Mouse (Mus musculus): ENCODE measurements at regions not wholly inside any gene's neighbourhood (a gene's known extent, or its start where the extent isn't known, plus 50 kb on each side); places are given as distances from the start of the nearest gene placed in this dataset.

DNA sequence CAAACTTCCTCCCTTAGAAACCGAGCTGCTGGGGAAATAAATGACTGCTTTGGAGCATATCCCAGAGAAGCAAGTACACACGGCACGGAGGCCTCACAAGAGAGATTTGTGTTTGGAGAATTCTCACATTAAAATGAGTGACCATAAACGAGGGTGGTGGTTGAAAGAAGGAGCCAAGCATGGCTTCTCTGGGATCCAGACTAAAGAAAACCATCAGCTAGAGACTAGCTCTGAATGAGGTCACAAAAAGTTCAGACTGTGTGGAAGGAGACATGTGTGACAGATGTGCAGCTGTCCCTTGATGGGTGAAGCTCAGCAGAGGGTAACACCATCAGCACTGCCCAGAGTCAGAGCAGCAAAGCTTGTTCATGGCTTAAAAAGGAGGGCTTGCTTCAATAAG is 89.4 kb upstream of the Tenm4 start:
- Histone ChIP-seq H3K36me3 (ENCODE audit: control insufficient read depth, insufficient read depth, low read length) (no peaks in the 10 kb centered on the region), H3K27me3 (ENCODE audit: control insufficient read depth, insufficient read depth, low read length) (no peaks in the 10 kb centered on the region), H3K4me3 (ENCODE audit: control insufficient read depth, low read depth, low read length) (no peak overlapping the region), H3K4me1 (ENCODE audit: control insufficient read depth, insufficient read depth, low read length) (no peaks in the 10 kb centered on the region), H3K27ac (ENCODE audit: control insufficient read depth, insufficient read depth, low read depth, low read length) (no peak overlapping the region)
- TF ChIP-seq CTCF (IDR thresholded peaks at IDR 0.05; ENCODE audit: control insufficient read depth, insufficient read depth, insufficient replicate concordance, low read depth, low read length): no peak
- no peak for TF ChIP-seq POLR2A (IDR thresholded peaks at IDR 0.05; ENCODE audit: control insufficient read depth, low read depth, low read length)

DNA sequence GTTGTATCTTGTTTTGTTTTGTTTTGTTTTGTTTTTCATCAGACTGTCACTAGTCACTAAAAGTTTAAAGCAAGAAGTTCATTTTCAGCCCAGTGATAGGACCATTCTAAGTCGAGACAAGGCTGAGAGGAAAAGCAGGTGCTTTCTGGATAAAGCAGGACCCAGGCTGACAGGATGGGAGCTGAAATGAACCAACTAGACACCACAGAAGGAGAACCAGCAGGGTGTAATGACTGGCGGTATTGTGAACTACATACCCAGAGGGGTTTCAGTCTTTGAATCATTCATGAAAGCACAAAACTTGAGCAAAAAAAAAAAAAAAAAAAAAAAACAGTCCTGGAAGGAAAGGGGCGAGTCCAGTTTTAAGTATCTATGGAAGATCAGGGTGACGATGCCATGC is 75.9 kb upstream of the Tenm4 start:
- no peaks in the 10 kb centered on the region for H3K27me3 ChIP-seq (ENCODE audit: control insufficient read depth, insufficient read depth, low read length)
- H3K4me1 ChIP-seq (ENCODE audit: control insufficient read depth, insufficient read depth, low read length): no peaks in the 10 kb centered on the region
- no peaks in the 10 kb centered on the region for H3K36me3 ChIP-seq (ENCODE audit: control insufficient read depth, insufficient read depth, low read length)
- TF ChIP-seq CTCF (IDR thresholded peaks at IDR 0.05; ENCODE audit: control insufficient read depth, insufficient read depth, insufficient replicate concordance, low read depth, low read length) (no peak), POLR2A (IDR thresholded peaks at IDR 0.05; ENCODE audit: control insufficient read depth, low read depth, low read length) (no peak)
- H3K27ac ChIP-seq (ENCODE audit: control insufficient read depth, insufficient read depth, low read depth, low read length): no peak overlapping the region
- no peak overlapping the region for H3K4me3 ChIP-seq (ENCODE audit: control insufficient read depth, low read depth, low read length)

DNA sequence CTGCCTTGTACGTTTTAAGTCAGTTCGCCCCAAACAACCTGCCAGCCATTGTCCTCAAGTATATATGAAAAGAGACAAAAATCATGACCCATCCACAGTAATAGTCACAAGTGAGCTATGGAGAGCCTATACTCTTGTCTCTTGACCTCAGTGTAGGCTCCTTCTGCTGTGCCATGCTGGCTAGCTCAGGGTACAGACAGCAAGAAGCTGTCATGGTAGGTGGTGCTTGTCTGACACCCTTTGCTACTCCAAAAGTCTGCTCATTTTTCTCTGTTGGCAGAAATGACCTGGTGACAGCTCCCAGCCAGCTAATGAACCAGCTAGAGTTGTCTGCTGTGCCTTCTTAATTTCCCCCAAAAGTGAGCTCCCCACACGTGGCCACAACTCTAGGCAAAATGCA is 75.3 kb upstream of the Tenm4 start:
- no peaks in the 10 kb centered on the region for H3K27me3 ChIP-seq (ENCODE audit: control insufficient read depth, insufficient read depth, low read length)
- no peaks in the 10 kb centered on the region for H3K36me3 ChIP-seq (ENCODE audit: control insufficient read depth, insufficient read depth, low read length)
- H3K27ac ChIP-seq (ENCODE audit: control insufficient read depth, insufficient read depth, low read depth, low read length): no peak overlapping the region
- no peaks in the 10 kb centered on the region for H3K4me1 ChIP-seq (ENCODE audit: control insufficient read depth, insufficient read depth, low read length)
- no peak for TF ChIP-seq CTCF (IDR thresholded peaks at IDR 0.05; ENCODE audit: control insufficient read depth, insufficient read depth, insufficient replicate concordance, low read depth, low read length)
- TF ChIP-seq POLR2A (IDR thresholded peaks at IDR 0.05; ENCODE audit: control insufficient read depth, low read depth, low read length): no peak
- H3K4me3 ChIP-seq (ENCODE audit: control insufficient read depth, low read depth, low read length): no peak overlapping the region

DNA sequence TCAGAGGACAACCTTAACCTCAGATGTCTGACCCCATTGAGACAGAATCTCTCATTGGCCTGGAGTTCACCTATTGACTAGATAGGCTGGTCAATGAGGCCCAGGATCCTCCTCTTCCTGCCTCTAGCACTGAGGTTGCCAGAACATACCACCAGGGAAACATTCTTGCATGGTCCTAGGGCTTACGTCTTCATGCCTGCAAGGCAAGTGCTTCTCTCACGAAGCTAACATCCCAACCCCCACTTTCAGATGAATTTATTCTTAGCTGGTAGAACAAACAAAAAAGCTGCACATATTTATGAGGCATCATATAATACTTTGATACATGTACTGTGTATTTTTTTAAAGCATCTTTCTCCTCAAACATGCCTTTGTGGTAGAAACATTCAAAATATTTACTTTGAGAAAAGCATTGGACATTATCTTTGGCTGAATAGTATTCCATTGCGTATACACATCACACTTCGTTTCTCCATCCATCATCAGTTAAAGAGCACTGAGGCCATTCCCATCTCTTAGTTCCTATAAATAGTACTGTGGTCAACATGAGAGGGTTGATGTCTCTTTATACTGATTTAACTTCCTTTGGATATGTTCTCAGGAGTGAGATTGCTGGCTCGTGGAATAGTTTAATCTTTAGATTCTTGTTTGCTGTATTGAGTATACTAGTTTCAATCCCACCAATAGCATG is 72.2 kb upstream of the Tenm4 start:
- Histone ChIP-seq H3K36me3 (ENCODE audit: control insufficient read depth, insufficient read depth, low read length) (no peaks in the 10 kb centered on the region), H3K27me3 (ENCODE audit: control insufficient read depth, insufficient read depth, low read length) (no peaks in the 10 kb centered on the region), H3K4me1 (ENCODE audit: control insufficient read depth, insufficient read depth, low read length) (no peaks in the 10 kb centered on the region), H3K4me3 (ENCODE audit: control insufficient read depth, low read depth, low read length) (no peak overlapping the region), H3K27ac (ENCODE audit: control insufficient read depth, insufficient read depth, low read depth, low read length) (no peak overlapping the region)
- no peak for TF ChIP-seq POLR2A (IDR thresholded peaks at IDR 0.05; ENCODE audit: control insufficient read depth, low read depth, low read length)
- TF ChIP-seq CTCF (IDR thresholded peaks at IDR 0.05; ENCODE audit: control insufficient read depth, insufficient read depth, insufficient replicate concordance, low read depth, low read length): no peak

DNA sequence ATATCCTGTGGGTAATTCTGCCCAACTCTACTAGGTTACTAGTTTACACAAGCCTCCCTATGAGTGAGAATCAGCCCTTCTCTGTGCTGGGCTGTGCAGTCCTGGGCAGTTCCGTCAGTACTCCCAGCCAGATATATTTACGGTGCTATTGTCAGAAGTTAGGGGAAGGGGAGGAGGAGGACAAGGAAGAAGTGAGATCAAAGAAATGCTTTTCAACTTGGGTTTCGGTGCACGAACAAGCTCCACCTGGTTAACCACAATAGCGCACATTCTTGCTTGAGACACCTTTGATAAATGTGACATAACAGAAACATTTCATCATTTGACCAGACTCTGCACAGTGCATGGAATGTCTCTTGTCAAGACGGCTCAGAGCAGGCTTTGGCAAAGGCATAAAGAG is 68.3 kb upstream of the Tenm4 start:
- H3K4me1 ChIP-seq (ENCODE audit: control insufficient read depth, insufficient read depth, low read length): no peaks in the 10 kb centered on the region
- TF ChIP-seq POLR2A (IDR thresholded peaks at IDR 0.05; ENCODE audit: control insufficient read depth, low read depth, low read length) (no peak), CTCF (IDR thresholded peaks at IDR 0.05; ENCODE audit: control insufficient read depth, insufficient read depth, insufficient replicate concordance, low read depth, low read length) (no peak)
- H3K36me3 ChIP-seq (ENCODE audit: control insufficient read depth, insufficient read depth, low read length): no peaks in the 10 kb centered on the region

DNA sequence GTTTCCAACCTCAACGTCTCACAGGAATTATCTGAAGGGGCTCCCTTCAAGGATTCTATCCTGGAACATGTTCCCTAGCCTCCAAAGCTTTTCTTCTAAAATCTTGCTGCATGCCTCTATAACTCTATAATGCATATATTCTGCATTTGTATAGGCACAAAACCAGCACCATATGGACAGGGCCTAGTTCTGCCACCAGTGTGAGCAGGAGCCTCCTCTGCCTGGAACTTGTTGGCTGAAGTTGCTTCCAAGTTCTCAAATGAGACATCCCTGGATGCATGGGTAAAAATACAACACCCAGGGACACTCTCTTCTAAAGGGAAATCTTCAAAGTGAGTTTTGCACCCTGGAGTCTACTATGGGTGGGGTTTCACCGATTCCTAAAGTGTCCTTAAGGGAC is 62.3 kb upstream of the Tenm4 start:
- Histone ChIP-seq H3K36me3 (ENCODE audit: control insufficient read depth, insufficient read depth, low read length) (no peaks in the 10 kb centered on the region), H3K4me3 (ENCODE audit: control insufficient read depth, low read depth, low read length) (no peak overlapping the region), H3K4me1 (ENCODE audit: control insufficient read depth, insufficient read depth, low read length) (no peaks in the 10 kb centered on the region), H3K27ac (ENCODE audit: control insufficient read depth, insufficient read depth, low read depth, low read length) (no peak overlapping the region), H3K27me3 (ENCODE audit: control insufficient read depth, insufficient read depth, low read length) (no peaks in the 10 kb centered on the region)
- TF ChIP-seq CTCF (IDR thresholded peaks at IDR 0.05; ENCODE audit: control insufficient read depth, insufficient read depth, insufficient replicate concordance, low read depth, low read length) (no peak), POLR2A (IDR thresholded peaks at IDR 0.05; ENCODE audit: control insufficient read depth, low read depth, low read length) (no peak)

More for the DNA sequence above, 68.3 kb upstream of the Tenm4 start:
- Histone ChIP-seq H3K27me3 (ENCODE audit: control insufficient read depth, insufficient read depth, low read length) (no peaks in the 10 kb centered on the region), H3K27ac (ENCODE audit: control insufficient read depth, insufficient read depth, low read depth, low read length) (no peak overlapping the region), H3K4me3 (ENCODE audit: control insufficient read depth, low read depth, low read length) (no peak overlapping the region)

DNA sequence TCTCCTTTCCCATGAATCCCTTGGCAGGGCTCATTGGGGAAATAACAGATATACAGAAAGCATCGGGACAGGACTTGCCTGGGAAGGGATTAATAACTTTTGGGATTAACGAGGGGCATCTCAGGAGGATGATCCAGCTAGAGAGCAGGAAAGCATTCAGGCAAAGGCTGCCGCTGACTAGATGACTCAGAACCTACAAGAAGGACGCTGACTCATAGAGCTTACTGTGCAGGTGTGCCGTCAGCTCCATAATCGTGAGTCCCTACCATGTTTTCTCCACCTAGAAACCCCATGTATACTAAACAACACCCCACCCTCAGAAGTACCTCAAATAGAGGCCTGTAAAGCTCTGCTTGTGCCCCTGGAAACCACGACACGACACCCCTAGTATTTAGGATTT is 50.9 kb upstream of the Tenm4 start:
- Histone ChIP-seq H3K4me3 (ENCODE audit: control insufficient read depth, low read depth, low read length) (no peak overlapping the region), H3K36me3 (ENCODE audit: control insufficient read depth, insufficient read depth, low read length) (no peaks in the 10 kb centered on the region), H3K4me1 (ENCODE audit: control insufficient read depth, insufficient read depth, low read length) (no peaks in the 10 kb centered on the region), H3K27me3 (ENCODE audit: control insufficient read depth, insufficient read depth, low read length) (no peaks in the 10 kb centered on the region), H3K27ac (ENCODE audit: control insufficient read depth, insufficient read depth, low read depth, low read length) (no peak overlapping the region)
- TF ChIP-seq POLR2A (IDR thresholded peaks at IDR 0.05; ENCODE audit: control insufficient read depth, low read depth, low read length) (no peak), CTCF (IDR thresholded peaks at IDR 0.05; ENCODE audit: control insufficient read depth, insufficient read depth, insufficient replicate concordance, low read depth, low read length) (no peak)

Data from testis, adult 2 months (tissue).